Mouse (Mus musculus) heart, adult 2 months (tissue): ENCODE results near the gene Abca4.

Source experiments
- CTCF ChIP-seq: fragments of 200-600 bp; IDR thresholded peaks from 2 replicates; pipeline ENCODE4 v1.8.1; 2022; ENCODE audit warnings: antibody characterized with exemption, mild to moderate bottlenecking, moderate library complexity
- EP300 ChIP-seq: fragments of 200-500 bp; IDR thresholded peaks from 2 replicates; pipeline ENCODE4 v1.6.1; 2011; ENCODE audit warnings: low read depth, low read length, control low read depth; ENCODE audit not compliant: insufficient read depth
- POLR2A ChIP-seq: fragments of 200-500 bp; IDR thresholded peaks from 2 replicates; pipeline ENCODE4 v1.6.1; 2011; ENCODE audit warnings: mild to moderate bottlenecking, low read depth, low read length, control low read depth; ENCODE audit not compliant: insufficient read depth

DNA sequence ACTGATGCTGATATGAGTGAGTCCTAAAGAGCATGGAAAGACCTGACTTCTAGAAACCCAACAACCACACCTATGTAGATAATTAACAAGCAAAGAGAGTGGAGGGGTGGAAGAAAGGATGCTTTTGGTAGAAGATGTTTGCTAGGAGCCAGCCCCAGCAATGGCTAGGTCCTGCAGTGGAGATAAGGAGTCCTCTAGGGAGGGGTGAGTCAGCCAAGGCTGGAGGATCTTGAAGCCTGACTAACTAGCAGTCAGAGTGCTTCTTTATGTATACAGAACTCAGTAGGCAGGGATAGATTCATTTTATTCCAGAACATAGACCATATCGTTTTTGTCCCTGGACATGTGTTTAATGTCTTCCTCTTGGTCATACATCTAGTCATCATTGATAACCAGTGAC is 115.2 kb downstream of the Abca4 start:
- TF ChIP-seq EP300 (no peak), POLR2A (no peak), CTCF (no peak)
